Mouse (Mus musculus) forebrain, embryonic 15.5 days (tissue): ENCODE results near the gene Rab15. TPM values are rescaled to one million over a fixed set of nuclear protein-coding genes. Genes with fewer than 3 reads are reported as not detected.
"Not testable (repeated sequence)": the region's sequence is repeated elsewhere in the genome, so short reads cannot be mapped to it uniquely, and the experiment has no call there.

Experiments
- ATAC-seq: fragments of 200-750 bp; cut with Nextera tagmentation; replicated peaks from 2 replicates; pipeline ENCODE4 v1.8.0; 2017; ENCODE audit warnings: mild to moderate bottlenecking, moderate TSS enrichment, moderate library complexity
- H3K27ac ChIP-seq: fragments of 300-500 bp; sonication (generic); replicated peaks from 2 replicates; pipeline ENCODE4 v1.5.1; 2015; ENCODE audit warnings: mild to moderate bottlenecking, inconsistent platforms
- H3K27me3 ChIP-seq: fragments of 300-500 bp; sonication (generic); 2 replicates; pipeline ENCODE4 v1.6.1; 2015; ENCODE audit warnings: inconsistent platforms
- H3K36me3 ChIP-seq: fragments of 300-500 bp; sonication (generic); 2 replicates; pipeline ENCODE4 v1.6.1; 2015; ENCODE audit warnings: mild to moderate bottlenecking, inconsistent platforms
- H3K4me1 ChIP-seq: fragments of 300-500 bp; sonication (generic); 2 replicates; pipeline ENCODE4 v1.6.1; 2015; ENCODE audit warnings: inconsistent platforms
- H3K4me2 ChIP-seq: fragments of 300-500 bp; sonication (generic); replicated peaks from 2 replicates; pipeline ENCODE4 v1.6.1; 2015; ENCODE audit warnings: mild to moderate bottlenecking, inconsistent platforms
- H3K4me3 ChIP-seq: fragments of 300-500 bp; sonication (generic); 2 replicates; pipeline ENCODE4 v1.5.1; 2015; ENCODE audit warnings: mild to moderate bottlenecking, inconsistent platforms
- H3K9ac ChIP-seq: fragments of 300-500 bp; sonication (generic); replicated peaks from 2 replicates; pipeline ENCODE4 v1.6.1; 2015; ENCODE audit warnings: mild to moderate bottlenecking, inconsistent platforms
- H3K9me3 ChIP-seq: fragments of 300-500 bp; sonication (generic); 2 replicates; pipeline ENCODE4 v1.6.1; 2016; ENCODE audit warnings: inconsistent platforms
- WGBS: fragments of 180-500 bp; shearing (Covaris S2); methylation state at CpG from one replicate; pipeline ENCODE4 v1.1.7; 2015; ENCODE audit warnings: mixed read lengths; 5-methylcytosine and 5-hydroxymethylcytosine counted together
- polyA plus RNA-seq: library from polyadenylated mRNA; unstranded; fragments of >200 nt; fragmentation: Nextera tagmentation; extraction: Ambion mirVana; gene quantifications from 2 replicates; pipeline ENCODE4 v1.2.1, GENCODE M21; 2015

The Rab15 gene
- polyA plus RNA-seq = 23.9 and 26.7 TPM in 2 replicates

- Histone ChIP-seq H3K4me2 (peak within 1 kb of the TSS; percentile 85), H3K27ac (peak within 1 kb of the TSS; percentile 61), H3K9ac (peak within 1 kb of the TSS; percentile 79), H3K36me3 (no peaks in the 10 kb centered on the region), H3K27me3 (peaks cover 9% of the 10 kb centered on the region; the same call in 1 of the 2 replicates), H3K4me3 (peak within 1 kb of the TSS; percentile 69), H3K4me1 (peaks cover 24% of the 10 kb centered on the region), H3K9me3 (no peaks in the 10 kb centered on the region)
- no peak; the same call in 1 of the 2 replicates for ATAC-seq
- 2% methylated on average over 17 of the region's 17 CpGs for whole genome bisulfite sequencing
Observed at GRCm38 (mm10) chr12:76822651-76823041, at the start of gene Rab15. TSS of gene Rab15 (minus strand) at chr12:76822908.

- no peaks in the 10 kb centered on the region for H3K27me3 ChIP-seq
- H3K4me2 ChIP-seq = no peak overlapping the region
- H3K9me3 ChIP-seq = no peaks in the 10 kb centered on the region
- peaks cover 2% of the 10 kb centered on the region; the same call in 1 of the 2 replicates for H3K36me3 ChIP-seq
- H3K27ac ChIP-seq = no peak overlapping the region
- H3K4me3 ChIP-seq = no peak overlapping the region
- WGBS = 90% methylated on average over 7 of the region's 7 CpGs
- no peaks in the 10 kb centered on the region for H3K4me1 ChIP-seq
- no peak for ATAC-seq
- H3K9ac ChIP-seq = no peak overlapping the region
Observed at GRCm38 (mm10) chr12:76869561-76869960, 46.9 kb upstream of the Rab15 start.

- H3K27me3 ChIP-seq = no peaks in the 10 kb centered on the region
- H3K27ac ChIP-seq = no peak overlapping the region
- no peak overlapping the region for H3K4me2 ChIP-seq
- H3K9ac ChIP-seq = no peak overlapping the region
- 80% methylated on average over 14 of the region's 14 CpGs for WGBS
- H3K9me3 ChIP-seq = no peaks in the 10 kb centered on the region
- H3K36me3 ChIP-seq = no peaks in the 10 kb centered on the region
- no peak for ATAC-seq
- H3K4me1 ChIP-seq = no peaks in the 10 kb centered on the region
- no peak overlapping the region for H3K4me3 ChIP-seq
Observed at GRCm38 (mm10) chr12:76868463-76869198, 45.9 kb upstream of the Rab15 start.

GRCm38 (mm10) chr12:76867586-76868280 lies 45.0 kb upstream of the Rab15 start:
- Histone ChIP-seq H3K4me2 (no peak overlapping the region), H3K9me3 (no peaks in the 10 kb centered on the region), H3K27ac (no peak overlapping the region), H3K4me1 (no peaks in the 10 kb centered on the region), H3K36me3 (no peaks in the 10 kb centered on the region), H3K4me3 (no peak overlapping the region), H3K9ac (no peak overlapping the region), H3K27me3 (no peaks in the 10 kb centered on the region)
- 56% methylated on average over 10 of the region's 10 CpGs for WGBS
- no peak for ATAC-seq

GRCm38 (mm10) chr12:76865266-76865665 lies 42.6 kb upstream of the Rab15 start:
- no peak for ATAC-seq
- H3K4me1 ChIP-seq = no peaks in the 10 kb centered on the region
- H3K27me3 ChIP-seq = no peaks in the 10 kb centered on the region
- 88% methylated on average over 13 of the region's 13 CpGs for WGBS
- no peak overlapping the region for H3K27ac ChIP-seq
- no peaks in the 10 kb centered on the region for H3K9me3 ChIP-seq
- no peak overlapping the region for H3K9ac ChIP-seq
- H3K4me3 ChIP-seq = no peak overlapping the region
- H3K4me2 ChIP-seq = no peak overlapping the region
- H3K36me3 ChIP-seq = no peaks in the 10 kb centered on the region

GRCm38 (mm10) chr12:76863651-76864050 lies 40.9 kb upstream of the Rab15 start:
- no peak overlapping the region for H3K4me3 ChIP-seq
- H3K9me3 ChIP-seq = no peaks in the 10 kb centered on the region
- no peak for ATAC-seq
- no peaks in the 10 kb centered on the region for H3K27me3 ChIP-seq
- H3K4me2 ChIP-seq = no peak overlapping the region
- no peak overlapping the region for H3K9ac ChIP-seq
- H3K4me1 ChIP-seq = no peaks in the 10 kb centered on the region
- H3K36me3 ChIP-seq = no peaks in the 10 kb centered on the region
- H3K27ac ChIP-seq = no peak overlapping the region
- 78% methylated on average over 11 of the region's 11 CpGs for WGBS

- not testable (repeated sequence) for H3K36me3 ChIP-seq, H3K9ac ChIP-seq, H3K27ac ChIP-seq, H3K4me3 ChIP-seq, ATAC-seq, H3K9me3 ChIP-seq, H3K4me1 ChIP-seq, H3K27me3 ChIP-seq, H3K4me2 ChIP-seq
- WGBS = 88% methylated on average over 6 of the region's 6 CpGs
Observed at GRCm38 (mm10) chr12:76858788-76859187, 36.1 kb upstream of the Rab15 start.

GRCm38 (mm10) chr12:76857087-76857486 lies 34.4 kb upstream of the Rab15 start:
- H3K4me1 ChIP-seq = no peaks in the 10 kb centered on the region
- no peak for ATAC-seq
- H3K36me3 ChIP-seq = no peaks in the 10 kb centered on the region
- 91% methylated on average over 10 of the region's 10 CpGs for WGBS
- H3K27me3 ChIP-seq = no peaks in the 10 kb centered on the region
- no peaks in the 10 kb centered on the region for H3K9me3 ChIP-seq
- no peak overlapping the region for H3K4me2 ChIP-seq
- no peak overlapping the region for H3K27ac ChIP-seq
- no peak overlapping the region for H3K4me3 ChIP-seq
- H3K9ac ChIP-seq = no peak overlapping the region

- Histone ChIP-seq H3K27me3 (no peaks in the 10 kb centered on the region), H3K4me1 (no peaks in the 10 kb centered on the region), H3K27ac (no peak overlapping the region), H3K4me2 (no peak overlapping the region), H3K9me3 (no peaks in the 10 kb centered on the region), H3K36me3 (no peaks in the 10 kb centered on the region), H3K4me3 (no peak overlapping the region), H3K9ac (no peak overlapping the region)
- 100% methylated on average over 1 of the region's 1 CpGs for WGBS
- ATAC-seq = no peak
Observed at GRCm38 (mm10) chr12:76853378-76854142, 30.9 kb upstream of the Rab15 start.

- no peaks in the 10 kb centered on the region for H3K4me1 ChIP-seq
- H3K4me3 ChIP-seq = no peak overlapping the region
- H3K9me3 ChIP-seq = no peaks in the 10 kb centered on the region
- no peaks in the 10 kb centered on the region for H3K36me3 ChIP-seq
- no peak overlapping the region for H3K9ac ChIP-seq
- ATAC-seq = no peak
- 96% methylated on average over 2 of the region's 2 CpGs for WGBS
- no peaks in the 10 kb centered on the region for H3K27me3 ChIP-seq
- H3K4me2 ChIP-seq = no peak overlapping the region
- no peak overlapping the region for H3K27ac ChIP-seq
Observed at GRCm38 (mm10) chr12:76852419-76852818, 29.7 kb upstream of the Rab15 start.

GRCm38 (mm10) chr12:76844346-76845061 lies 21.8 kb upstream of the Rab15 start:
- no peaks in the 10 kb centered on the region for H3K27me3 ChIP-seq
- H3K4me3 ChIP-seq = no peak overlapping the region
- H3K27ac ChIP-seq = no peak overlapping the region
- no peak overlapping the region for H3K9ac ChIP-seq
- H3K4me2 ChIP-seq = no peak overlapping the region
- H3K9me3 ChIP-seq = no peaks in the 10 kb centered on the region
- ATAC-seq = no peak
- H3K4me1 ChIP-seq = no peaks in the 10 kb centered on the region; the same call in 1 of the 2 replicates
- 90% methylated on average over 15 of the region's 15 CpGs for WGBS
- H3K36me3 ChIP-seq = peaks cover 4% of the 10 kb centered on the region
